Mouse (Mus musculus): ENCODE measurements at regions not wholly inside any gene's neighbourhood (a gene's known extent, or its start where the extent isn't known, plus 50 kb on each side); places are given as distances from the start of the nearest gene placed in this dataset.
A peak's percentile ranks its signal among the peaks of the same experiment; 100 is the strongest.

GRCm38 (mm10) chr5:116831874-116832273 is 240.3 kb upstream of the Srrm4 start:
- TF ChIP-seq POLR2A (IDR thresholded peaks at IDR 0.05; ENCODE audit: borderline replicate concordance, extremely low read depth, insufficient read depth, insufficient read length, poor library complexity, severe bottlenecking) = no peak
- no peak for TF ChIP-seq CTCF (IDR thresholded peaks at IDR 0.05; ENCODE audit: borderline replicate concordance, extremely low read depth, insufficient read depth, insufficient read length)
- no peak for DNase-seq (ENCODE audit: low read depth)

GRCm38 (mm10) chr5:116829771-116830170 is 238.2 kb upstream of the Srrm4 start:
- peak; percentile 40 for DNase-seq (ENCODE audit: low read depth)
- no peak for TF ChIP-seq POLR2A (IDR thresholded peaks at IDR 0.05; ENCODE audit: borderline replicate concordance, extremely low read depth, insufficient read depth, insufficient read length, poor library complexity, severe bottlenecking)

- DNase-seq (ENCODE audit: low read depth) = no peak
- TF ChIP-seq POLR2A (IDR thresholded peaks at IDR 0.05; ENCODE audit: borderline replicate concordance, extremely low read depth, insufficient read depth, insufficient read length, poor library complexity, severe bottlenecking) (no peak), CTCF (IDR thresholded peaks at IDR 0.05; ENCODE audit: borderline replicate concordance, extremely low read depth, insufficient read depth, insufficient read length) (no peak)
Measured at GRCm38 (mm10) chr5:116823260-116823659, 231.6 kb upstream of the Srrm4 start.

- peak; percentile 82 for DNase-seq (ENCODE audit: low read depth)
- TF ChIP-seq POLR2A (IDR thresholded peaks at IDR 0.05; ENCODE audit: borderline replicate concordance, extremely low read depth, insufficient read depth, insufficient read length, poor library complexity, severe bottlenecking) (no peak), CTCF (IDR thresholded peaks at IDR 0.05; ENCODE audit: borderline replicate concordance, extremely low read depth, insufficient read depth, insufficient read length) (no peak)
Measured at GRCm38 (mm10) chr5:116822141-116822540, 230.5 kb upstream of the Srrm4 start.

- DNase-seq (ENCODE audit: low read depth) = peak; percentile 72
- no peak for TF ChIP-seq POLR2A (IDR thresholded peaks at IDR 0.05; ENCODE audit: borderline replicate concordance, extremely low read depth, insufficient read depth, insufficient read length, poor library complexity, severe bottlenecking)
- TF ChIP-seq CTCF (IDR thresholded peaks at IDR 0.05; ENCODE audit: borderline replicate concordance, extremely low read depth, insufficient read depth, insufficient read length) = no peak
Measured at GRCm38 (mm10) chr5:116809799-116810198, 218.2 kb upstream of the Srrm4 start.

GRCm38 (mm10) chr5:116809001-116809759 is 217.6 kb upstream of the Srrm4 start:
- TF ChIP-seq CTCF (IDR thresholded peaks at IDR 0.05; ENCODE audit: borderline replicate concordance, extremely low read depth, insufficient read depth, insufficient read length) = no peak
- peak; percentile 15; the same call in 1 of the 2 replicates for TF ChIP-seq POLR2A (IDR thresholded peaks at IDR 0.05; ENCODE audit: borderline replicate concordance, extremely low read depth, insufficient read depth, insufficient read length, poor library complexity, severe bottlenecking)
- DNase-seq (ENCODE audit: low read depth) = peak; percentile 96

DNA sequence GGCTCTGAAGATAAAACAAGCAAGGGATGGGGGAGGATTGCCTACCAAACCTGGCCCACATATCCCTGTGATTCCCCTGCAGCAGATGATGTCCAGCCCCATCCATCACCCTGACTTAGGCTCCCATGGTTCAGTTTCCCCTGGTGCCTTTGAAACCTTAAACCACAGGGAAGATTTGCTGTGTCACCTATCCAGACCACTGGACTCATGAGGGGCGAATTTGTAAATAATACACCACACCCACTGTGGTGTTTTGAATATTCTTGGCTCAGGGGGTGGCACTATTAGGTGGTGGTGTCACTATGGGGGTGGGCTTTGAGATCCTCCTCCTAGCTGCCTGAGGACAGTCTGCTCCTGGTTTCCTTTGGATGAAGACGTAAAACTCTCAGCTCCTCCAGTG is 205.8 kb upstream of the Srrm4 start:
- no peak for DNase-seq (ENCODE audit: low read depth)
- TF ChIP-seq POLR2A (IDR thresholded peaks at IDR 0.05; ENCODE audit: borderline replicate concordance, extremely low read depth, insufficient read depth, insufficient read length, poor library complexity, severe bottlenecking) (no peak), CTCF (IDR thresholded peaks at IDR 0.05; ENCODE audit: borderline replicate concordance, extremely low read depth, insufficient read depth, insufficient read length) (no peak)

DNA sequence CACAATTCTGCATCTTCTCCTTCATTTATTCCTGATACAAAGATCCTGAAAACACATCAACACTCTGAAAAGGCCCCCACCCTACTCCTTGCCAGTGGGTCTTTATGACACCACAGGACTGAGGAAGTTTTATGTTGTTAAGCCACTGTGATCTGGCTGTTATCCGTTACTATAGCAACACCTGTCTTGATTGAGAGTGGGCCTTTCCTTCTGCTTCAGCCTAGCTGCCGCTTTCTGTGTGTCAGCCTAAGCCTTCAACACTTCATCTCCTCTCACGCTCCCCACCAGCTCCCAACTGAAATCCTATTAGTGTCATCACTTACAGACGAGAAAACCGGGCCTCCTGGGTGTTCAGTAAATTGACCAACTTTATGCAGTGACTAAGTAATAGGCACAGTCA is 203.6 kb upstream of the Srrm4 start:
- TF ChIP-seq CTCF (IDR thresholded peaks at IDR 0.05; ENCODE audit: borderline replicate concordance, extremely low read depth, insufficient read depth, insufficient read length) (no peak), POLR2A (IDR thresholded peaks at IDR 0.05; ENCODE audit: borderline replicate concordance, extremely low read depth, insufficient read depth, insufficient read length, poor library complexity, severe bottlenecking) (no peak)
- peak; percentile 78 for DNase-seq (ENCODE audit: low read depth)

- DNase-seq (ENCODE audit: low read depth) = no peak
- TF ChIP-seq POLR2A (IDR thresholded peaks at IDR 0.05; ENCODE audit: borderline replicate concordance, extremely low read depth, insufficient read depth, insufficient read length, poor library complexity, severe bottlenecking) (no peak), CTCF (IDR thresholded peaks at IDR 0.05; ENCODE audit: borderline replicate concordance, extremely low read depth, insufficient read depth, insufficient read length) (no peak)
Measured at GRCm38 (mm10) chr5:116790419-116790818, 198.8 kb upstream of the Srrm4 start.

DNA sequence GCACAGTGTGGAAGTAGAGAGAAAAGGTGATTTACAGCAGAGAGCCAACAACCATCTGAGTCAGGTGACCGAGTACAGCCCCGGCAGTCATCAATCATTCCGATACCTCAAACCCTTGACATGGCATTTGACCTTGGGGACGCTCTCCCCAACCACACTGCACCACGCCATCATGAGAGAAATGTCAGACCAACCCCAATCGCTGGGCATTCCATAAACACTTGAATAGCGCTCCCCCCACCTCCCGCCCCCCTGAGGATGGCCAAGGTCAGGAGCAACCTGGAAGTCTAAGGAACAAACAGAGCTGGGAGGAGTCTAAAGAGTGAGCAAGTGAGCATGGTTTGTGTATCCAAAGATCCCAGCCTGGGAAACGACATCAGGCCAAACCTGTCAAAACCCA is 198.2 kb upstream of the Srrm4 start:
- no peak for DNase-seq (ENCODE audit: low read depth)
- TF ChIP-seq POLR2A (IDR thresholded peaks at IDR 0.05; ENCODE audit: borderline replicate concordance, extremely low read depth, insufficient read depth, insufficient read length, poor library complexity, severe bottlenecking) (no peak), CTCF (IDR thresholded peaks at IDR 0.05; ENCODE audit: borderline replicate concordance, extremely low read depth, insufficient read depth, insufficient read length) (no peak)

GRCm38 (mm10) chr5:116776450-116776849 is 184.8 kb upstream of the Srrm4 start:
- DNase-seq (ENCODE audit: low read depth) = no peak

GRCm38 (mm10) chr5:116766261-116766660 is 174.6 kb upstream of the Srrm4 start:
- TF ChIP-seq POLR2A (IDR thresholded peaks at IDR 0.05; ENCODE audit: borderline replicate concordance, extremely low read depth, insufficient read depth, insufficient read length, poor library complexity, severe bottlenecking) = no peak
- no peak for TF ChIP-seq CTCF (IDR thresholded peaks at IDR 0.05; ENCODE audit: borderline replicate concordance, extremely low read depth, insufficient read depth, insufficient read length)
- DNase-seq (ENCODE audit: low read depth) = no peak

More at GRCm38 (mm10) chr5:116776450-116776849, 184.8 kb upstream of the Srrm4 start:
- no peak for TF ChIP-seq POLR2A (IDR thresholded peaks at IDR 0.05; ENCODE audit: borderline replicate concordance, extremely low read depth, insufficient read depth, insufficient read length, poor library complexity, severe bottlenecking)
- TF ChIP-seq CTCF (IDR thresholded peaks at IDR 0.05; ENCODE audit: borderline replicate concordance, extremely low read depth, insufficient read depth, insufficient read length) = peak; percentile 27; the same call in 1 of the 2 replicates

All from brain, embryonic 14.5 days (tissue).